Mouse (Mus musculus): Measurements from ENCODE around the gene Txnrd2. TPM values are rescaled to one million over a fixed set of nuclear protein-coding genes. Genes with fewer than 3 reads are reported as not detected.

Txnrd2 gene
- total RNA-seq, 4 experiments from 2014 or later = 79.2 to 123 (median 103) TPM

GRCm38 (mm10) chr16:18394056-18394455 is 32.1 kb upstream of the Txnrd2 start:
- no peak for DNase-seq

GRCm38 (mm10) chr16:18394777-18395619 is 31.2 kb upstream of the Txnrd2 start:
- DNase-seq = no peak

DNA sequence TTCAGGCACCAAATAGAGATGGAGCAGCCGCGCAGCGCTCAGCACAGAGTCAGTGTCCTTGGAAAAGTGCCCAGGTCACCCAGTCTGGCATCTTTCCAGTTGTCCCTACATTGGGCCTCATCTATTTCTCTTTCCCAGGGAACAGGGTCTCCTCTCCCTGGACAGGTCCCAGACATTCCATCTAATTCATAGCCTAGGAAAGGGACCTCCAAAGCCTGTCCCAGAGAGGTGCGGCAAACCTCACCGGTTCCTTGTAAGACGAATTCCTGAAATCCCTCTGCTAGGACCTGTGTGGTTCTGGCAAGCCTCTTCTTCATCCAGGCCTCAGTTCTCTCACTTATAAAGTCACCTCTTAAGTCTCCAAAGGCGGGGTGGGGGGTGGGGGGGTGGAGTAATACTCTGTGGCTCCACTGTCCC is 30.6 kb upstream of the Txnrd2 start:
- peak; percentile 71 for DNase-seq

- peak; percentile 80 for DNase-seq
Measured at GRCm38 (mm10) chr16:18396201-18396600, 30.0 kb upstream of the Txnrd2 start.

DNA sequence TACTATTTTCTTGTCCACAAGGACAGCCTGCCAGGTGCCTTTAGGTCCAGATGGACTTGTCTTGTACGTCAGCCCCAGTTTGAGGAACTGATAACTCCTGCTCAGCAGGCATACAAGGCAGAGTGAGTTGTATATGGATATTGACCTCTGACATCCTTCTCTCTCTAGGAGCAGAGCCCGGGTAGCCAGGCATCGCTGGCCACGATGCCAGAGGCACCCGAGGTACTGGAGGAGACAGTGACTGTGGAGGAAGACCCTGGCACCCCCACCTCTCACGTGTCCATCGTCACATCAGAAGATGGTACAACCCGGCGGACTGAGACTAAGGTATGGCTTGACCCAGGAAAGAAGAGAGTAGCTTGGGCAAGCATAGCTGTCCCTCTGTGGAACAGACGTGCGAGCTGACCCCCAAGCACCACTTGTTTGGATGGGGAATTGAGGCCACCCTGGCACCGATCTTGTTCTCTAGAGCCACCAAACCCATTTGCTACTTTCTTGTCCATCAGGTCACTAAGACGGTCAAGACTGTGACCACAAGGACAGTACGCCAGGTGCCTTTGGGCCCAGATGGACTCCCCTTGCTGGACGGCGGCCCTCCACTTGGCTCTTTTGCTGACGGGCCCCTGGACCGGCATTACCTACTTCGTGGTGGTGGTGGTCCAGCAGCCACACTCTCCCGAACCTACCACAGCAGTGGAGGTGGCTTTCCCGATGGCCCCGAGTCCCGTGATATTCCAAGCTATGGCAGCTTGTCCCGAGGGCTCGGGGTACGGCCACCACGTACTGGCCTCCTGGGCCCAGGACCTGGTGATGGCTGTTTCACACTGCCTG is 29.2 kb upstream of the Txnrd2 start:
- no peak for DNase-seq

DNA sequence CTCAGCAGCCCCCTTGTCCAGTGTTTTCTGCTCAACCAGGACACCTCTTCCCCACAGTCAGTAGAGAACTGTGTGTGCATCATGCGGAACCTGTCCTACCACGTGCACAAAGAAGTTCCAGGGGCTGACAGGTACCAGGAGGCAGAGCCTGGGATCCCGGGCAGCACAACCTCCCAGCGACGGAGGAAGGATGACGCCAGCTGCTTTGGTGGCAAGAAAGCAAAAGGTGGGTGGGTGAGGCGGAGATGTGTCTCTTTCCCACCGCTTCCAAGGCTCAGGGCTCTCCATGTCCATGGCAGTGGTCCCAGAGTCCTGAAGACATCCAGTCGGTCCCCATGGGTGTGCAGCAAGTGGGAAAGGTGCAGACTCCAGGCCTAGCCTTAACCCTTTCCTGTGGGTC is 26.2 kb upstream of the Txnrd2 start:
- DNase-seq = no peak

DNA sequence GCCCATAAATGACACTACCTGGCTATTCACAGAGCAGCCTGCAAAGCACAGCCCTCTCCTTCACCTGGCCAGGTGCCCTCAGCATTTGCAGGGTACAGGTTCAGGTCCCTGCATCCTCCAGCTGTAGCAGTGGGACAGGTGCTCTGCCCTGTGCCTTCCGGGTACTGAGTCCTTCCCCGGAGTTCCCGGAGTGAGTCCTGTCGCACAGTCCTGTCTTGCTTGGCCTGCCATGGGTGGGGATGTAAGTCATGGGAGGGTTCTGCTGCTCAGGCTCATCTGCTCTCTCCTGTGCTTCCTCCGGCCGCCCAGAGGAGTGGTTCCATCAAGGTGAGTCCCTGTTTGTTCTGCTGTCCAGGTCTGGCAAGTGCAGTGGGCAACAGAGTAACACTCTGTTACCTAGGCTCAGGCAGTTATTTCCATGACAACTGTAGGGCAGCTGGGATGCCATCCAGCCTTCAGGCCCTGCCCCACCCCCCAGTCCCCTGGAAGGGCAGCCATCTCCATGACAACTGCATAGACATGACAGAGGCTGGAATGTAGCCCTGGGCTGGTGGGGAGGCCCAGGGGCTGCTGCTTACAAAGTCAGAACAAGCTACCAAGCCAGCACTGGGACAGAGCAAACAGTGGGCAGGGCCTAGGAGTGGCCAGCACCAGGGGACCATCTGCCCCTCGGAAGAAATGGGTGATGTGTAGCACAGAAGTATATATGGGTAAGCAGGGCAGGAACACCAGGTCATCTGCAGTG is 25.5 kb upstream of the Txnrd2 start:
- no peak for DNase-seq

DNA sequence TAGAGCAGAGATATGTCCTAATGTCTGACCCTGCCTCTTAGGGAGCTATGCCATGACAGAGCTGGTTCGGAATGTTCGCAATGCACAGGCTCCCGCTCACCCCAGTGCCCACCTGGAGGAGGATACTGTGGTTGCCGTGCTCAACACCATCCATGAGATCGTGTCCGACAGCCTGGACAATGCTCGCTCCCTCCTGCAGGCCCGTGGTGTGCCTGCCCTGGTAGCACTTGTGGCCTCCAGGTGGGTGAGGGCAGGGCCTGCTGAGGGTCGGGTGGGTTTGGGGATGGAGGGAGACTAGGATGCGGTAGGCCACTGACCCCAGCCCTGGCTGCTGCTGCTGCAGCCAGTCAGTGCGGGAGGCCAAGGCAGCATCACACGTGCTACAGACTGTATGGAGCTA is 22.9 kb upstream of the Txnrd2 start:
- no peak for DNase-seq

- DNase-seq = no peak
Measured at GRCm38 (mm10) chr16:18405091-18405854, 20.9 kb upstream of the Txnrd2 start.

GRCm38 (mm10) chr16:18405876-18406275 is 20.3 kb upstream of the Txnrd2 start:
- no peak for DNase-seq

DNA sequence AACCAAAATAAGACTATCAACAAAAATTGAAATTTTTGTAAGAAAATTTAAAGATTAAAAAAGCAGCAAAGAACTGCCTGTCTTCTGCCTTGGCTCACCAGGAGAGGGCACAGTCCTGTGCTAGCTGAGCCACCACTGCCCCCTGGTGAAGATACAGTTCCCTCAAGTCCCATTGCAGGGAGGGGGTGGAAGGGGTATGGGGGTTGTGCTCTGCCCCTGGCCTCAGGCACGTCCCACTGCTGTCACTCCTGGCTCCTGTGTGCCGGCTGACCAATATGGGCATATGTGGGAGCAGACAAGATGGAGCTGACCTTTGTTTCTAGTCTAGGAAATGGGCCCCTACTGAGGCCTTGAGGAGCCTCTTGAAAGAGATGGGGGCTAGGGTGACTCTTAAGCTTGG is 19.9 kb upstream of the Txnrd2 start:
- DNase-seq = no peak

GRCm38 (mm10) chr16:18407912-18408311 is 18.3 kb upstream of the Txnrd2 start:
- no peak for DNase-seq

- no peak for DNase-seq
Measured at GRCm38 (mm10) chr16:18409776-18410175, 16.4 kb upstream of the Txnrd2 start.

DNA sequence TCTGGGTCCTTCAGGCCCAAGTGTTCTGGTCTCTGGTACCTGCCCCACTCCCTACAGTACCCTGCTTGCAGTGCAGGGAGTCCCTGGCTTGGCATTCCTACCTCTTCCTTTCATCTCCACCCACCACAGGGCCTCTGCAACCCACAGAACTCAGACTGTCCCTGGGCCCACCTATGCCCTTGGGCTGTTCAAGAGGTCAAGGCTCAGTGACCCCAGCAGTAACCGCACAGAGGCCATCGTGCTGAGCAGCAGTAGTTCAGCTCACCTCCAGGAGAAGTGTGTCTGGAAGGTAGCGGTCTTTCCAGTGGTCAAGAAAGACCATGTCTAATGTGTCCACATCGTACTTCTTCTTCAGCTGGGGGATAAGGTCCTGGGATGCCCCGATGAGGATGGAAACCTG is 15.8 kb upstream of the Txnrd2 start:
- DNase-seq = no peak

- DNase-seq = no peak
Measured at GRCm38 (mm10) chr16:18411026-18411649, 15.0 kb upstream of the Txnrd2 start.

GRCm38 (mm10) chr16:18411802-18412476 is 14.2 kb upstream of the Txnrd2 start:
- DNase-seq = peak; percentile 90

DNA sequence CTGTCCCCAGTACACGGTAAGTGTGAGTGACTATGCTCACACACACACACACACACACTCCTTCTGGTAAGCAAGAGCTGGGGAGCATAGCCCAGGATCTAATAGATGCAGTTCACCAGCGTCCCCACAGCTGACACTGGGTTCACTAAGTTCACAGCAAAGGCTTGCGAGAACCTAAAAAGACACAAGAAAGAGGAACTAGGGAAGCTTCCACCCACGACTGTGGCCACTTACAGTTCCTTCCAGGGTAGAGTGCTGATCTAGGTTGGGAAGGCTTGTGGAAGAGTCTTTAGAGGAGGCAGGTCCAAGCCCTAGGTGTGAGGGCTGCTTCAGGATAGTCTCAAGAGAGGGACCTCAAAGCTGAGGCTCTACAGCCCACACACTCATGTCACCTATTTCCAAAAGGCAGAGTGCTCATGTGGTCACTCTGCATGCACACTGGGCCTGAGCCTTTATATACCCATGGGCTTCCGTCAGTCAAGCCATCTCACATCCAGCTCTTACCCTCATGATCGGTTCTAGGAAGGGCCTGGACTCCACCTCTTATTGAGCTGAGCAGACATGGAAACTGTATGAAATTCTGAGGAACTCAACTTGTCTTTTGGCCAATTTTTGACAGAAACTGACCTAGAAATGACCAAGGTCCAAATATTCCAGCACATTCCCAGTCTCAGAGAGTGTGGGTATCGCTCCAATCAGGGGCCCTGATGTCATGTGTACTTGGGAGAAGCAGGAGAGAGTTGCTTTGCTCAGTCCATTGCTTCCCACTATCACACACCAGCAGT is 13.0 kb upstream of the Txnrd2 start:
- no peak for DNase-seq

DNA sequence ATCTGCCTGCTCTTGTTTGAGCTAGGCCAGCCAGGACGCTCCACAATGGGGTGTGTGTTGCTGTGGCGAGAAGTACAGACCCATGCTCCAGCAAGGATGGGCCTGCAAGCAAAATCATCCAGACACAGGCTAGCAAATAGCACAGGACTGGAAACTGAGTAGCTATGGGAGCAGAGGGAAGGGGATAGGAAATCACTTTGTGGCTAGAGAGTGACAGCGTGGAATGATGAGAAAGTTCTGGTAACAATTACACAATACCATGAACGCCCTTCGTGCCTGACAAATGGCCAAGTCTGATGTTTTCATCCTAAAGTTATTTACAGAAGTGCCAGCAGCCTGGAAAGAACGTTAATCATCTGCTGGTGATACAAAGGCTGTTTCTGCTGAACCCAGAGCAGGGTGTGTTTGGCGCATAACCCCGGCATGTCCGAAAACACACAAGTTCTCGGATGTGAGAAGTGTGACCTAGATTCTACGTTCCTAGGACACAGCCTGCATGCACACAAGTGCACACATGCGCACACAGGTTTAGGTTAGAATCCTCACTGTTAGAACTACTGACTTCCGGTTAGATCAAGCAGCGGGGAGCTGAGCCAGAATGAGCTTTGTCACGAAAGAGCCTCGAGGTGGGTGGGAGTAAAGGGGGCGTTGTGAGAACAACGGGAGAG is 10.0 kb upstream of the Txnrd2 start:
- peak; percentile 71 for DNase-seq

DNA sequence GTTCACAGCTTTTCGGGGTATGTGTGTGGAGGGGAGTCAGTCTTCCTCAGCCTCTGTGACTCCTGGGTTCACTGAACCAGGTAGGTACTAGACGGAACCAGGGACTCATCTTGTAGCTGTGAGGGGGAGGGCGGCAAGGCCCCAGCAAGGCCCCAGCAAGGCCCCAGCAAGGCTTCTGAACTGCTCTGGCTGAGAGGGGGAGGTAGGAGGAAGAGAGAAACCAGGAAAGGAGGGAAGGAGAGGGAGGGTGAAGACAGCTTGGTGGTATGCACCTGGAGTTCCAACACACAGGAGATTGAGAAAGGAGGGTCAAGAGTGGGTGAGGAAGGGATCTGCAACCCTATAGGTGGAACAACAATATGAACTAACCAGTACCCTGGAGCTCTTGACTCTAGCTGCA is 9.3 kb upstream of the Txnrd2 start:
- DNase-seq = no peak

DNA sequence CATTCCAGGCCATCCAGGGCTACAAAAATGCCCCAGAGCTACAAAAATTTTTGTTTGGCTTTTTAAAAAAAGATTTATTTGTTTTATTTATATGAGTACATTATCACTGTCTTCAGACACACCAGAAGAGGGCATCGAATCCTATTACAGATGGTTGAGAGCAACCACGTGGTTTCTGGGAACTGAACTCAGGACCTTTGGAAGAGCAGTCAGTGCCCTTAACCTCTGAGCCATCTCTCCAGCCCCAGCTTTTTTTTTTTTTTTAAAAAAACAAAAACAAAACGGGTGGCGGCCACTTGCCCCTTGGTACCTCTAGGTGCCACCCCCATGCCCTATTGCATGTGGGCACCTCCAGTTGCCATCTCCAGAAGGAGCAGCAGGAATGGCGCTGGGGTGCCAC is 8.7 kb upstream of the Txnrd2 start:
- no peak for DNase-seq
